Mouse (Mus musculus): ENCODE data around the gene Dleu7. TPM values are rescaled to one million over a fixed set of nuclear protein-coding genes. Genes with fewer than 3 reads are reported as not detected.

The Dleu7 gene
- polyA plus RNA-seq, 1 experiment from 2014 or later = 0.18 TPM

DNA sequence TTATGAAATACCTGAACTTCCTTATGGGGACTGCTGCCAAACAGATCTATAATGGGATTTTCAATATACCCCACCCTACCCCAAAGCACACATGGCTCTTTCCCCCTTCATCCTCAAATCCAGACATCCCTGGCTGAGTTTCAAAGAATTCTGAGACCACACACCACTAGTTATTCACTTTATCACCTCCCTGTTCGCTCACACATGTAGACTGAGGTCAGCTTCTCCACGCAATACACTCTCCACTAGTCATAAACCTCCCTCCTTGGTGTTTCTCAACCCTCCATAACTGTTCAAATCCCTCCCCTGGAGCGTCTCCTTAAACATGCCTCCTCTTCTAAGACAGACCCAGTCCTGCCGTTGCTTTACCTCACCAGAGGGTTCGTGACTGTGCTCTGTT lies 30.6 kb upstream of the Dleu7 start:
- TF ChIP-seq EP300 (optimal IDR thresholded peaks at IDR 0.05) (no peak), CTCF (IDR thresholded peaks at IDR 0.05; ENCODE audit: low read depth) (no peak)
- no peaks in the 10 kb centered on the region for H3K27me3 ChIP-seq (ENCODE audit: control insufficient read depth, insufficient read depth, low read length)
- H3K9me3 ChIP-seq (ENCODE audit: control insufficient read depth, low read length) = no peaks in the 10 kb centered on the region
- H3K4me2 ChIP-seq (replicated peaks; ENCODE audit: low read depth) = no peak overlapping the region
- H3K9ac ChIP-seq (ENCODE audit: low read length) = no peak overlapping the region
- no peak overlapping the region for H3K4me3 ChIP-seq (ENCODE audit: low read depth, low read length)
- H3K27ac ChIP-seq (replicated peaks) = no peak overlapping the region
- DNase-seq (ENCODE audit: low spot score) (no peak), ATAC-seq (ENCODE audit: low FRiP score, low TSS enrichment) (no peak)
- no peaks in the 10 kb centered on the region for H3K4me1 ChIP-seq (replicated peaks; ENCODE audit: control insufficient read depth, insufficient read depth)
- H3K36me3 ChIP-seq (ENCODE audit: control insufficient read depth, insufficient read depth, low read length) = no peaks in the 10 kb centered on the region
- 60% methylated on average over 5 of the region's 5 CpGs for WGBS

GRCm38 (mm10) chr14:62322581-62323344 lies 29.9 kb upstream of the Dleu7 start:
- Histone ChIP-seq H3K9me3 (ENCODE audit: control insufficient read depth, low read length) (no peaks in the 10 kb centered on the region), H3K4me1 (replicated peaks; ENCODE audit: control insufficient read depth, insufficient read depth) (no peaks in the 10 kb centered on the region), H3K4me2 (replicated peaks; ENCODE audit: low read depth) (no peak overlapping the region), H3K27me3 (ENCODE audit: control insufficient read depth, insufficient read depth, low read length) (no peaks in the 10 kb centered on the region), H3K36me3 (ENCODE audit: control insufficient read depth, insufficient read depth, low read length) (no peaks in the 10 kb centered on the region), H3K4me3 (ENCODE audit: low read depth, low read length) (no peak overlapping the region), H3K9ac (ENCODE audit: low read length) (no peak overlapping the region), H3K27ac (replicated peaks) (no peak overlapping the region)
- 38% methylated on average over 6 of the region's 6 CpGs for WGBS
- TF ChIP-seq EP300 (optimal IDR thresholded peaks at IDR 0.05) (no peak), CTCF (IDR thresholded peaks at IDR 0.05; ENCODE audit: low read depth) (no peak)
- ATAC-seq (ENCODE audit: low FRiP score, low TSS enrichment) (no peak), DNase-seq (ENCODE audit: low spot score) (no peak)

- Histone ChIP-seq H3K4me3 (ENCODE audit: low read depth, low read length) (no peak overlapping the region), H3K4me1 (replicated peaks; ENCODE audit: control insufficient read depth, insufficient read depth) (no peaks in the 10 kb centered on the region), H3K9me3 (ENCODE audit: control insufficient read depth, low read length) (no peaks in the 10 kb centered on the region), H3K27me3 (ENCODE audit: control insufficient read depth, insufficient read depth, low read length) (no peaks in the 10 kb centered on the region), H3K9ac (ENCODE audit: low read length) (no peak overlapping the region), H3K4me2 (replicated peaks; ENCODE audit: low read depth) (no peak overlapping the region), H3K36me3 (ENCODE audit: control insufficient read depth, insufficient read depth, low read length) (no peaks in the 10 kb centered on the region), H3K27ac (replicated peaks) (no peak overlapping the region)
- no peak for TF ChIP-seq CTCF (IDR thresholded peaks at IDR 0.05; ENCODE audit: low read depth)
- TF ChIP-seq EP300 (optimal IDR thresholded peaks at IDR 0.05) = no peak
- DNase-seq (ENCODE audit: low spot score) = no peak
- WGBS = 97% methylated on average over 1 of the region's 1 CpGs
- no peak for ATAC-seq (ENCODE audit: low FRiP score, low TSS enrichment)
Observed at GRCm38 (mm10) chr14:62311672-62312071, 18.8 kb upstream of the Dleu7 start.

- H3K4me1 ChIP-seq (replicated peaks; ENCODE audit: control insufficient read depth, insufficient read depth) = no peaks in the 10 kb centered on the region
- H3K9me3 ChIP-seq (ENCODE audit: control insufficient read depth, low read length) = no peaks in the 10 kb centered on the region
- no peaks in the 10 kb centered on the region for H3K36me3 ChIP-seq (ENCODE audit: control insufficient read depth, insufficient read depth, low read length)
- no peak overlapping the region for H3K4me2 ChIP-seq (replicated peaks; ENCODE audit: low read depth)
- TF ChIP-seq EP300 (optimal IDR thresholded peaks at IDR 0.05) (no peak), CTCF (IDR thresholded peaks at IDR 0.05; ENCODE audit: low read depth) (no peak)
- H3K4me3 ChIP-seq (ENCODE audit: low read depth, low read length) = no peak overlapping the region
- WGBS = 32% methylated on average over 2 of the region's 2 CpGs
- H3K27ac ChIP-seq (replicated peaks) = no peak overlapping the region
- H3K27me3 ChIP-seq (ENCODE audit: control insufficient read depth, insufficient read depth, low read length) = no peaks in the 10 kb centered on the region
- no peak for ATAC-seq (ENCODE audit: low FRiP score, low TSS enrichment)
- DNase-seq (ENCODE audit: low spot score) = no peak
- no peak overlapping the region for H3K9ac ChIP-seq (ENCODE audit: low read length)
Observed at GRCm38 (mm10) chr14:62309026-62309425, 16.2 kb upstream of the Dleu7 start.

DNA sequence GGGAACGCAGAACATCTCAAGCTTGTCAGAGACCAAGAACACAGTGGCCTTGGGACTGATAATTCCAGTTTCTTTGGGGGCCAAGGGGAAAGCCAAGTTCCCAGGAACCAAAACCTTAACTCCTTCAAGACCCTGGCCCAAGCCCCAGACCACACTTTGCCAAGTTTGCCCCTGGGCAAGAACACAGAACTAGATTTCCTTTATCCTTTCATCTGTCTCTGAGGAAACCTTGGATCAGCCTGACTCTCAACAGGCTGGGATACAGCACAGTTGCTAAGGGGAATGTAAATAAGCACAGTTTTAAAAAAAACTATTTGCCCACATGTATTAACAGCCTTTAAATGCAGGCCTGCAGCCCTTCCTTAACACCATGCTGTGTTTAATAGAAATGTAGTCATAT lies 14.7 kb upstream of the Dleu7 start:
- no peaks in the 10 kb centered on the region for H3K9me3 ChIP-seq (ENCODE audit: control insufficient read depth, low read length)
- no peaks in the 10 kb centered on the region for H3K27me3 ChIP-seq (ENCODE audit: control insufficient read depth, insufficient read depth, low read length)
- H3K4me2 ChIP-seq (replicated peaks; ENCODE audit: low read depth) = no peak overlapping the region
- DNase-seq (ENCODE audit: low spot score) (no peak), ATAC-seq (ENCODE audit: low FRiP score, low TSS enrichment) (no peak)
- H3K4me1 ChIP-seq (replicated peaks; ENCODE audit: control insufficient read depth, insufficient read depth) = no peaks in the 10 kb centered on the region
- H3K4me3 ChIP-seq (ENCODE audit: low read depth, low read length) = no peak overlapping the region
- 83% methylated on average over 1 of the region's 1 CpGs for WGBS
- no peaks in the 10 kb centered on the region for H3K36me3 ChIP-seq (ENCODE audit: control insufficient read depth, insufficient read depth, low read length)
- no peak overlapping the region for H3K9ac ChIP-seq (ENCODE audit: low read length)
- TF ChIP-seq CTCF (IDR thresholded peaks at IDR 0.05; ENCODE audit: low read depth) (no peak), EP300 (optimal IDR thresholded peaks at IDR 0.05) (no peak)
- no peak overlapping the region for H3K27ac ChIP-seq (replicated peaks)

- H3K27ac ChIP-seq (replicated peaks) = no peak overlapping the region
- H3K36me3 ChIP-seq (ENCODE audit: control insufficient read depth, insufficient read depth, low read length) = no peaks in the 10 kb centered on the region
- TF ChIP-seq CTCF (IDR thresholded peaks at IDR 0.05; ENCODE audit: low read depth) = no peak
- TF ChIP-seq EP300 (optimal IDR thresholded peaks at IDR 0.05) = no peak
- DNase-seq (ENCODE audit: low spot score) (no peak), ATAC-seq (ENCODE audit: low FRiP score, low TSS enrichment) (no peak)
- H3K4me1 ChIP-seq (replicated peaks; ENCODE audit: control insufficient read depth, insufficient read depth) = no peaks in the 10 kb centered on the region
- H3K4me2 ChIP-seq (replicated peaks; ENCODE audit: low read depth) = no peak overlapping the region
- no peaks in the 10 kb centered on the region for H3K9me3 ChIP-seq (ENCODE audit: control insufficient read depth, low read length)
- no peak overlapping the region for H3K4me3 ChIP-seq (ENCODE audit: low read depth, low read length)
- no peaks in the 10 kb centered on the region for H3K27me3 ChIP-seq (ENCODE audit: control insufficient read depth, insufficient read depth, low read length)
- no peak overlapping the region for H3K9ac ChIP-seq (ENCODE audit: low read length)
- 66% methylated on average over 3 of the region's 3 CpGs for WGBS
Observed at GRCm38 (mm10) chr14:62300031-62300430, 7.2 kb upstream of the Dleu7 start.

Data from stomach, postnatal 0 days (tissue).